Mouse (Mus musculus) C2C12 (cell line): Measurements from ENCODE around the gene Flt3.

ENCODE experiments used
- CEBPB ChIP-seq: IDR thresholded peaks from one replicate; pipeline ENCODE4 v1.6.1; 2011; ENCODE audit warnings: low read depth, mild to moderate bottlenecking, control low read depth, moderate library complexity
- CTCF ChIP-seq: IDR thresholded peaks from one replicate; pipeline ENCODE4 v1.5.1; 2011; ENCODE audit not compliant: control insufficient read depth, insufficient read depth, insufficient read length
- FOSL1 ChIP-seq: IDR thresholded peaks from one replicate; pipeline ENCODE4 v1.8.0; 2011; ENCODE audit warnings: mild to moderate bottlenecking, low read length; ENCODE audit not compliant: poor library complexity, insufficient read depth, severe bottlenecking
- MAX ChIP-seq: IDR thresholded peaks from one replicate; pipeline ENCODE4 v1.6.1; 2011; ENCODE audit warnings: mild to moderate bottlenecking, control low read depth
- MYOD1 ChIP-seq: IDR thresholded peaks from one replicate; pipeline ENCODE4 v1.6.1; 2011; ENCODE audit warnings: low read depth; ENCODE audit not compliant: control insufficient read depth, insufficient read length
- MYOG ChIP-seq: IDR thresholded peaks from one replicate; pipeline ENCODE4 v1.6.1; 2011; ENCODE audit not compliant: control insufficient read depth, insufficient read length; ENCODE audit errors: extremely low read depth
- USF1 ChIP-seq: IDR thresholded peaks from one replicate; pipeline ENCODE4 v1.6.1; 2011; ENCODE audit warnings: low read depth, mild to moderate bottlenecking, control low read depth, moderate library complexity

- TF ChIP-seq CEBPB (no peak), CTCF (no peak), USF1 (no peak), MYOD1 (no peak), MYOG (no peak), MAX (no peak), FOSL1 (no peak)
These were observed 54.3 kb downstream of the Flt3 start for GRCm38 (mm10) chr5:147345981-147346380.
